Mouse (Mus musculus) liver, adult (tissue): ENCODE data around the gene Gm49486.
A peak's percentile ranks its signal among the peaks of the same experiment; 100 is the strongest.

Experiments used
- GATA4 ChIP-seq: IDR thresholded peaks from 2 replicates; pipeline ENCODE4 v1.6.1; 2014; ENCODE audit warnings: mild to moderate bottlenecking, low read length; ENCODE audit not compliant: insufficient replicate concordance

Gm49486 gene

GRCm38 (mm10) chr15:79229058-79229821 is at the start of gene Gm49486, which contains the start of gene Pick1:
Gene Gm49486 (plus strand): TSS chr15:79229391.
Gene Pick1 (plus strand): TSS chr15:79229173.
- no peak; the same call in 1 of the 2 replicates for TF ChIP-seq GATA4

- TF ChIP-seq GATA4: no peak
Measured at GRCm38 (mm10) chr15:79185213-79185612, 44.0 kb upstream of the Gm49486 start.

GRCm38 (mm10) chr15:79187819-79188218 is 41.4 kb upstream of the Gm49486 start:
- TF ChIP-seq GATA4: peak; percentile 99

- no peak for TF ChIP-seq GATA4
Measured at GRCm38 (mm10) chr15:79191426-79191825, 37.8 kb upstream of the Gm49486 start.

- TF ChIP-seq GATA4: no peak
Measured at GRCm38 (mm10) chr15:79192450-79192849, 36.7 kb upstream of the Gm49486 start.

GRCm38 (mm10) chr15:79192885-79193845 is 36.0 kb upstream of the Gm49486 start:
- TF ChIP-seq GATA4: no peak

GRCm38 (mm10) chr15:79194048-79194447 is 35.1 kb upstream of the Gm49486 start:
- TF ChIP-seq GATA4: no peak

- no peak for TF ChIP-seq GATA4
Measured at GRCm38 (mm10) chr15:79194946-79195345, 34.2 kb upstream of the Gm49486 start.

GRCm38 (mm10) chr15:79195492-79195891 is 33.7 kb upstream of the Gm49486 start:
- no peak for TF ChIP-seq GATA4

- no peak for TF ChIP-seq GATA4
Measured at GRCm38 (mm10) chr15:79199390-79199976, 29.7 kb upstream of the Gm49486 start.

- TF ChIP-seq GATA4: no peak
Measured at GRCm38 (mm10) chr15:79201491-79202150, 27.6 kb upstream of the Gm49486 start.

GRCm38 (mm10) chr15:79202575-79202974 is 26.6 kb upstream of the Gm49486 start:
- no peak for TF ChIP-seq GATA4

- TF ChIP-seq GATA4: no peak
Measured at GRCm38 (mm10) chr15:79208211-79208610, 21.0 kb upstream of the Gm49486 start.

- no peak for TF ChIP-seq GATA4
Measured at GRCm38 (mm10) chr15:79208758-79209439, 20.3 kb upstream of the Gm49486 start.
